8 mouse cellular contexts compared by ENCODE assay signal in the genomic region with DNA sequence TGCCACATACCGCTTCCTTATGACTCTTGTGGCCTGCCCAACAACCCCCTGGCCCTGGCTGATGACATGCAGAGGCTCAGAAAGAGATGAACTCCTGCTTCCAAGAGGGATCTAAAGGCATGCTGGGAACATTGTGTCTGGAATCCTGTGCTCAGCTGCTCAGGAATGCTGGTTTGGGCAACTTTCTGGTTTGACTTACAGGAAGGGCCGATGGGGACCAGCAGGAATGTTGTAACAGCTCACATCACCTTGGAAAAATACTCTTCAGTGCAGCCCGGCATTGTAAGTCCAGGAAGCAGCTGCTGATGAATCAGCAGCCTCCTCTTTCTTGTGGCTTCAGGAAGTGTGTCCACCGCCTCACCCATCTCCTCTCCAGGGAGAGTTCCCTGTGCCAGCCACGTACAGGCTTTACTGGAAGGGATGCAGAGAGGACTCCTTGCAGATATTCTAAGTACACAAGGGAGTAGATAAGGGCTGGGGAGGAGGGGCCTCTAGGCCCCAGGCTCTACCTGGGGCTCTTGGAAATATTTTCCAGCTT.
DNase-seq lines count a peak whose midpoint lies in the region; ATAC-seq lines count a peak whose summit lies in the region.

No protein-coding gene starts in this region.

- peaks cover 65% of the 10 kb centered on the region for H3K4me1 ChIP-seq in limb, embryonic 13.5 days
- peaks cover 13% of the 10 kb centered on the region; the same call in 1 of the 2 replicates for H3K4me1 ChIP-seq in liver, embryonic 12.5 days

- no peak; the same call in 1 of the 2 replicates for ATAC-seq in limb, embryonic 13.5 days (ENCODE audit: low FRiP score, low read depth)
- ATAC-seq in liver, embryonic 12.5 days = no peak
- ATAC-seq in erythroblast, adult 5-6 weeks (replicated peaks; ENCODE audit: low FRiP score, poor library complexity, severe bottlenecking) = no peak

- H3K4me2 ChIP-seq in limb, embryonic 13.5 days (replicated peaks) = no peak overlapping the region
- H3K4me2 ChIP-seq in liver, embryonic 12.5 days = no peak overlapping the region

- H3K4me3 ChIP-seq in limb, embryonic 13.5 days = no peak overlapping the region
- no peak overlapping the region for H3K4me3 ChIP-seq in liver, embryonic 12.5 days

- H3K27me3 ChIP-seq in limb, embryonic 13.5 days = peaks cover 17% of the 10 kb centered on the region
- H3K27me3 ChIP-seq in liver, embryonic 12.5 days (replicated peaks) = peaks cover 10% of the 10 kb centered on the region; the same call in 1 of the 2 replicates

- DNase-seq in R1 (ENCODE audit: low read depth, low spot score) = peak; percentile 40
- DNase-seq in embryo, embryonic 11 days = peak; percentile 25
- DNase-seq in heart, postnatal 10 days = peak; percentile 64
- DNase-seq in right cerebral cortex, postnatal 36 days (ENCODE audit: low spot score in 2 of 2) = no peak
- no peak for DNase-seq in layer of hippocampus, adult 9-10 months (ENCODE audit: low spot score)

- intact Hi-C loops in heart, postnatal 10 days (cut with DNase I) = loop anchor here (2.0 kb wide), 1 partner anchor 116 kb away; no protein-coding TSS in a partner anchor

- no peaks in the 10 kb centered on the region for H3K36me3 ChIP-seq in limb, embryonic 13.5 days
- H3K36me3 ChIP-seq in liver, embryonic 12.5 days = no peaks in the 10 kb centered on the region

- H3K9me3 ChIP-seq in limb, embryonic 13.5 days = no peaks in the 10 kb centered on the region
- no peaks in the 10 kb centered on the region for H3K9me3 ChIP-seq in liver, embryonic 12.5 days (replicated peaks)

- H3K27ac ChIP-seq in limb, embryonic 13.5 days = peak overlapping the region; percentile 79
- no peak overlapping the region for H3K27ac ChIP-seq in liver, embryonic 12.5 days

- WGBS in limb, embryonic 13.5 days = 44% methylated on average over 5 of the region's 5 CpGs
- 37% methylated on average over 5 of the region's 5 CpGs for WGBS in liver, embryonic 12.5 days (ENCODE audit: insufficient replicate concordance)

- no peak overlapping the region for H3K9ac ChIP-seq in limb, embryonic 13.5 days
- H3K9ac ChIP-seq in liver, embryonic 12.5 days = no peak overlapping the region

Comparison
In these comparisons a context has a peak if more than half of its experiments do, and no peak if none do; other contexts are left out.
1. DNase-seq: peak in R1 (single experiment), embryo, embryonic 11 days (single experiment) and heart, postnatal 10 days (2 of 2); none in right cerebral cortex, postnatal 36 days (0 of 2) and layer of hippocampus, adult 9-10 months (single experiment).